Mouse (Mus musculus) gonadal fat pad, adult 2 months (tissue): ENCODE data around the gene Tex22. TPM values are rescaled to one million over a fixed set of nuclear protein-coding genes. Genes with fewer than 3 reads are reported as not detected.

Source experiments
- DNase-seq: peaks from one replicate; pipeline ENCODE4 v3.0.0-alpha.2; 2012; ENCODE audit warnings: low read depth
- polyA plus RNA-seq: library from polyadenylated mRNA; depleted of rRNA; stranded (reverse); fragments of >200 nt; gene quantifications from 2 replicates; pipeline ENCODE4 v1.2.3, GENCODE M21; 2012; rRNA removed

The Tex22 gene
- polyA plus RNA-seq, 1 experiment, result 1.1 TPM

GRCm38 (mm10) chr12:113137260-113138213, 63.2 kb downstream of the Tex22 start:
- no peak for DNase-seq

- DNase-seq, result no peak
Observed at GRCm38 (mm10) chr12:113138291-113138690, 64.0 kb downstream of the Tex22 start.

Other genes with a start within 250 kb of the Tex22 start
- gene Cdca4, start 245.1 kb upstream of the Tex22 start, polyA plus RNA-seq, result 16.2 and 17.9 TPM in 2 replicates
- 2.6 and 3.7 TPM in 2 replicates for gene Gpr132, start 206.3 kb upstream of the Tex22 start, polyA plus RNA-seq
- gene Jag2, start 144.7 kb upstream of the Tex22 start, polyA plus RNA-seq, result 39.4 and 46.9 TPM in 2 replicates
- 47.3 and 51.0 TPM in 2 replicates for gene Nudt14, start 132.4 kb upstream of the Tex22 start, polyA plus RNA-seq
- gene Btbd6, start 98.0 kb upstream of the Tex22 start, polyA plus RNA-seq, result 25.7 and 41.8 TPM in 2 replicates
- gene Brf1, start 73.8 kb upstream of the Tex22 start, polyA plus RNA-seq, result 66.2 and 80.9 TPM in 2 replicates
- gene Pacs2, start 60.0 kb upstream of the Tex22 start, polyA plus RNA-seq, result 39.0 and 39.1 TPM in 2 replicates
- gene Mta1, start 23.8 kb downstream of the Tex22 start, polyA plus RNA-seq, result 52.1 and 58.6 TPM in 2 replicates
- 250 and 281 TPM in 2 replicates for gene Crip2, start 65.7 kb downstream of the Tex22 start, polyA plus RNA-seq
- gene Crip1, start 71.8 kb downstream of the Tex22 start, polyA plus RNA-seq, result 9,197 and 10,915 TPM in 2 replicates
- 4.5 and 4.6 TPM in 2 replicates for gene Tedc1, start 81.9 kb downstream of the Tex22 start, polyA plus RNA-seq
- gene Tmem121, start 111.4 kb downstream of the Tex22 start, polyA plus RNA-seq, result 0.89 and 1.0 TPM in 2 replicates